9 mouse cellular contexts compared by ENCODE assay signal in genomic region chr9:21014691-21015570, GRCm38 (mm10). TPM values are rescaled to one million over a fixed set of nuclear protein-coding genes. Genes with fewer than 3 reads are reported as not detected.
DNase-seq lines count a peak whose midpoint lies in the region; ATAC-seq and TF ChIP-seq lines count a peak whose summit lies in the region.
"Had no signal": no experiment of that assay in that cellular context is flagged by ENCODE, and none has a peak within 500 bp of the region (broad histone marks: within the 10 kb centered on the region; RNA-seq: fewer than 3 reads in every experiment).

No protein-coding gene starts in this region.

- H3K4me2 ChIP-seq in heart, embryonic 12.5 days = peak overlapping the region; percentile 78

- TF ChIP-seq POLR2A in lung, adult 2 months (IDR thresholded peaks at IDR 0.05; ENCODE audit: borderline replicate concordance, extremely low read depth, low read depth, low read length) = peak; percentile 43; the same call in 1 of the 2 replicates

- peak overlapping the region; percentile 57 for H3K9ac ChIP-seq in heart, embryonic 12.5 days

- no peaks in the 10 kb centered on the region for H3K9me3 ChIP-seq in heart, embryonic 12.5 days (replicated peaks)

- no peak for TF ChIP-seq CTCF in lung, adult 2 months (IDR thresholded peaks at IDR 0.05; ENCODE audit: insufficient read depth, low read length)

- ATAC-seq in common myeloid progenitor, adult 5-6 weeks (replicated peaks; ENCODE audit: low read depth, poor library complexity, severe bottlenecking) = peak; percentile 75
- ATAC-seq in heart, embryonic 12.5 days (ENCODE audit: insufficient number of reproducible peaks, low FRiP score) = peak; percentile 50
- peak; percentile 76 for ATAC-seq in neutrophil, adult 5-6 weeks (ENCODE audit: extremely low read depth, insufficient number of reproducible peaks, low FRiP score, poor library complexity, severe bottlenecking)
- ATAC-seq: Patski had no signal

- H3K4me1 ChIP-seq in heart, embryonic 12.5 days (replicated peaks) = peaks cover 23% of the 10 kb centered on the region
- H3K4me1 ChIP-seq in lung, adult 2 months (ENCODE audit: control insufficient read depth, insufficient read depth, low read length) = peaks cover 30% of the 10 kb centered on the region

- peaks cover 52% of the 10 kb centered on the region for H3K27me3 ChIP-seq in heart, embryonic 12.5 days (replicated peaks)

- peak overlapping the region; percentile 50 for H3K4me3 ChIP-seq in heart, embryonic 12.5 days
- H3K4me3 ChIP-seq in lung, adult 2 months (replicated peaks; ENCODE audit: extremely low read depth, low read depth, low read length) = peak overlapping the region; percentile 89

- peak overlapping the region; percentile 53 for H3K27ac ChIP-seq in heart, embryonic 12.5 days (ENCODE audit: poor library complexity, severe bottlenecking)

- no peaks in the 10 kb centered on the region for H3K36me3 ChIP-seq in heart, embryonic 12.5 days

- 3% methylated on average over 29 of the region's 29 CpGs for WGBS in heart, embryonic 12.5 days
- WGBS in lung, adult 2 months = 7% methylated on average over 29 of the region's 29 CpGs

- peak; percentile 45 for DNase-seq in gastrocnemius, adult 18-20 months (ENCODE audit: low spot score)
- DNase-seq in gastrocnemius, postnatal 10 days = no peak
- peak; percentile 75 for DNase-seq in kidney, adult 9 months
- DNase-seq in lung, adult 2 months = peak; percentile 78
- no peak for DNase-seq in cerebellum, adult 9-11 months

RNA-seq across cellular contexts. Expression of gene Icam1, which starts 0.9 kb away (rescaled TPM):
- 1 to 10 TPM; 1.6 to 3.0 TPM for total RNA-seq in gastrocnemius, adult 18-20 months (2021)
- 1 to 10 TPM; 3.8 to 5.6 TPM for total RNA-seq in gastrocnemius, postnatal 10 days (2021)
- total RNA-seq in common myeloid progenitor, adult 5-6 weeks (2017) = 9.1 and 14.8 TPM in 2 replicates
- 8.9 and 9.3 TPM in 2 replicates for polyA plus RNA-seq in heart, embryonic 12.5 days (2016; fragmentation: Nextera tagmentation; extraction: Ambion mirVana)
- 332 and 372 TPM in 2 replicates for polyA plus RNA-seq in lung, adult 2 months (2012; rRNA removed)
- 34.6 and 36.9 TPM in 2 replicates for total RNA-seq in neutrophil, adult 5-6 weeks (2017)

RNA-seq across cellular contexts. Expression of gene Mrpl4, which starts 12.4 kb away (rescaled TPM):
- total RNA-seq in gastrocnemius, adult 18-20 months (2021) = 10 to 100 TPM; 57.9 to 58.8 TPM
- total RNA-seq in gastrocnemius, postnatal 10 days (2021) = 10 to 100 TPM; 48.4 to 49.1 TPM
- 33.0 and 35.8 TPM in 2 replicates for total RNA-seq in common myeloid progenitor, adult 5-6 weeks (2017)
- 123 and 126 TPM in 2 replicates for polyA plus RNA-seq in heart, embryonic 12.5 days (2016; fragmentation: Nextera tagmentation; extraction: Ambion mirVana)
- 113 and 130 TPM in 2 replicates for polyA plus RNA-seq in lung, adult 2 months (2012; rRNA removed)
- 26.6 and 30.0 TPM in 2 replicates for total RNA-seq in neutrophil, adult 5-6 weeks (2017)

RNA-seq across cellular contexts. Expression of gene Icam4, which starts 14.2 kb away (rescaled TPM):
- total RNA-seq in gastrocnemius, adult 18-20 months (2021) = 1 to 10 TPM; 1.4 to 2.8 TPM
- under 1 TPM in 1 of 2 experiments, not detected in 1; 0.70 TPM for total RNA-seq in gastrocnemius, postnatal 10 days (2021)
- total RNA-seq in common myeloid progenitor, adult 5-6 weeks (2017) = 11.5 and 28.9 TPM in 2 replicates
- 5.6 and 8.1 TPM in 2 replicates for polyA plus RNA-seq in heart, embryonic 12.5 days (2016; fragmentation: Nextera tagmentation; extraction: Ambion mirVana)
- 1.8 and 1.9 TPM in 2 replicates for polyA plus RNA-seq in lung, adult 2 months (2012; rRNA removed)
- not detected in 2 replicates for total RNA-seq in neutrophil, adult 5-6 weeks (2017)

RNA-seq across cellular contexts. Expression of gene Icam5, which starts 16.9 kb away (rescaled TPM):
- total RNA-seq in gastrocnemius, adult 18-20 months (2021) = not detected
- total RNA-seq in gastrocnemius, postnatal 10 days (2021) = under 1 TPM; 0.14 to 0.25 TPM
- total RNA-seq in common myeloid progenitor, adult 5-6 weeks (2017) = not detected in 2 replicates
- polyA plus RNA-seq in heart, embryonic 12.5 days (2016; fragmentation: Nextera tagmentation; extraction: Ambion mirVana) = not detected in 2 replicates
- polyA plus RNA-seq in lung, adult 2 months (2012; rRNA removed) = 0.69 and 0.77 TPM in 2 replicates
- total RNA-seq in neutrophil, adult 5-6 weeks (2017) = 0.12 TPM in 1 of 2 replicates, not detected in the other

RNA-seq across cellular contexts. Expression of gene S1pr2, which starts 38.4 kb away (rescaled TPM):
- 1 to 10 TPM in 1 of 2 experiments, under 1 TPM in 1; 0.68 to 1.9 TPM for total RNA-seq in gastrocnemius, adult 18-20 months (2021)
- total RNA-seq in gastrocnemius, postnatal 10 days (2021) = 10 to 100 TPM in 1 of 2 experiments, 1 to 10 TPM in 1; 8.9 to 11.1 TPM
- total RNA-seq in common myeloid progenitor, adult 5-6 weeks (2017) = 1.4 and 2.2 TPM in 2 replicates
- 22.5 and 25.9 TPM in 2 replicates for polyA plus RNA-seq in heart, embryonic 12.5 days (2016; fragmentation: Nextera tagmentation; extraction: Ambion mirVana)
- polyA plus RNA-seq in lung, adult 2 months (2012; rRNA removed) = 24.2 and 32.1 TPM in 2 replicates
- 0.98 and 1.3 TPM in 2 replicates for total RNA-seq in neutrophil, adult 5-6 weeks (2017)

Comparison
In these comparisons a context has a peak if more than half of its experiments do, and no peak if none do; other contexts are left out.
1. DNase-seq: peak in gastrocnemius, adult 18-20 months (single experiment), kidney, adult 9 months (single experiment) and lung, adult 2 months (single experiment); none in gastrocnemius, postnatal 10 days (single experiment) and cerebellum, adult 9-11 months (single experiment).
2. Peak in every context shown above with its lines, with median percentiles within 50 percentile points of each other: ATAC-seq.